Mouse (Mus musculus) hematopoietic stem cell, adult 5-6 weeks (primary cell): Measurements from ENCODE around the gene Grn. TPM values are rescaled to one million over a fixed set of nuclear protein-coding genes. Genes with fewer than 3 reads are reported as not detected.

Source experiments
- ATAC-seq, 2 experiments: fragments of 125-278 bp in 1 of 2; replicated peaks in 1 of 2; 2 replicates each; pipeline ENCODE4 v1.8.0; 2016 to 2017; ENCODE audit warnings: inconsistent platforms in 2 of 2, mild to moderate bottlenecking in 2 of 2, moderate number of reproducible peaks in 2 of 2, low read depth in 1 of 2, moderate TSS enrichment in 1 of 2; ENCODE audit not compliant: low FRiP score in 2 of 2, poor library complexity in 2 of 2, severe bottlenecking in 2 of 2, insufficient read depth in 1 of 2, low TSS enrichment in 1 of 2
- total RNA-seq: library from RNA; stranded (forward); fragments of 172-1452, 232-1000 nt; gene quantifications from 2 replicates; pipeline ENCODE4 v1.2.3, GENCODE M21; 2017

Gene Grn
- total RNA-seq, 1 experiment from 2014 or later, result 28.1 TPM

DNA sequence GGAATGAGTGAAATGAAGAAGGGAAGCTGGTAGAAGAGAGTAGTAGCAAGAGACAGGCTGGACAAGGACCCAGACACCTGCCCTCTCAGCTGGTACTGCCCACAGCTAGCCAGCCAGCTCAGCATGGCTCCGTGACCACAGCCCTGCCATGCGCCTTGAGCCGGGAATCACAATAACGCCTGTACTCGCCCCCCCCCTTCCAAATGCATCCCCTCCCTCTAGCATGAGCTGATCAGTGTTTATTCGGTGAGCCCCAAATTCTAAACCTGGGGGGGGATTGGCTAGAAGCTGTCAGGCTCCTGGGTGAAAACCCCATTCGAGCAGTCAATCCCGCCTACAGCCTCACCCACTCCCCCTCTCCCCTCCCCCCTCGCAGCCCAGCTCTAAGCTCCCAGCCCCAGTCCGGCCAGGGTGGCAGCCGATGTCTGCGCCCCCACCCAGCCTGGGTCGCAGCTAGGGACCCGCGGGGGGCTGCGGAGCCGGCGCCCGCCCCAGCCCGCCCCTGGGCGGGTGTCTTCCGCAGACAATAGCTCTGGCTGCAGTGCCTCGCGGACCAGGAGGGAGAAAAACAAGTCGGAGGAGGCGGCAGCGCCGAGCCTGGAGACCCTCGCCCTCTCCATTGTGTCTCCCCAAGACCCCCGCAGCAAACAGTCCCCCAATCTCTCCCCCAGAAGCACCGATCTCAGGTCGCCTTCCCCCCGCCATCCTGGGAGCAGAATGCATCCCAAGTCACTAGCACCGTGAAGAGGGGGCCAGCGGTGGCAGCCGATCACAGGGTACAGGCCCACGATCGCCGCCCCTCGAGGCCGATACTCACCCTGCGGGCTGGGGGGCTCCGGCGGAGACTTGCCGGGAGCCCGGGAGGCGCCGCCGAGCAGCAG is 16.7 kb downstream of the Grn start:
- no peak for ATAC-seq

- ATAC-seq, result peak; percentile 29 to 54; a peak in 3 of 4 replicates
These were observed 17.4 kb downstream of the Grn start, which contains the start of gene Fam171a2 for GRCm38 (mm10) chr11:102447497-102447896. Fam171a2 (minus strand) TSS chr11:102447682.

- no peak for ATAC-seq
These were observed 18.2 kb downstream of the Grn start for GRCm38 (mm10) chr11:102448327-102448726.

GRCm38 (mm10) chr11:102449043-102450008 is 19.2 kb downstream of the Grn start:
- no peak for ATAC-seq

- ATAC-seq, result no peak
These were observed 23.0 kb downstream of the Grn start for GRCm38 (mm10) chr11:102453131-102453530.

- peak; percentile 61 to 77 for ATAC-seq
These were observed 25.8 kb downstream of the Grn start for GRCm38 (mm10) chr11:102455740-102456396.

GRCm38 (mm10) chr11:102460541-102460940 is 30.4 kb downstream of the Grn start:
- no peak for ATAC-seq

- no peak for ATAC-seq
These were observed 31.6 kb downstream of the Grn start for GRCm38 (mm10) chr11:102461764-102462163.

DNA sequence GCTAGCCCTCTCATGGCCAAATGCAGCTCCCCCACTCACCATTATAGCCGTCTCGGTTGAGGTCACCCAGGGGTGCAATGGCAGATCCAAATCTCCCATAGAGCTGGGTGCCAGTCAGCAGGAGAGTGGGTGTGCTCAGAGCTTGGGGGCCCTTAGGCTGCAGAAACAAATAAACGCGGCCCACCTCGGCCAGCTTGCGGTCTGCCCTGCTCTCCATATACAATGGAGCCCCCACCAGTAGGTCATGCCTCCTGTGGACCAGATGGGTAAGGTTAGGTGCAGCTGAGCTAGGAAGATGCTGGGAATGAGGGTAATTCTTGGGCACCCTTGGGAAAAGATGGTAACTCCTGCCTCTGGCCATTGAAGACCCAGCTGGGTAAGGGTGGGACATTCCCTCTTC is 34.8 kb downstream of the Grn start:
- no peak for ATAC-seq

- ATAC-seq, result no peak
These were observed 35.8 kb downstream of the Grn start for GRCm38 (mm10) chr11:102465713-102466436.

DNA sequence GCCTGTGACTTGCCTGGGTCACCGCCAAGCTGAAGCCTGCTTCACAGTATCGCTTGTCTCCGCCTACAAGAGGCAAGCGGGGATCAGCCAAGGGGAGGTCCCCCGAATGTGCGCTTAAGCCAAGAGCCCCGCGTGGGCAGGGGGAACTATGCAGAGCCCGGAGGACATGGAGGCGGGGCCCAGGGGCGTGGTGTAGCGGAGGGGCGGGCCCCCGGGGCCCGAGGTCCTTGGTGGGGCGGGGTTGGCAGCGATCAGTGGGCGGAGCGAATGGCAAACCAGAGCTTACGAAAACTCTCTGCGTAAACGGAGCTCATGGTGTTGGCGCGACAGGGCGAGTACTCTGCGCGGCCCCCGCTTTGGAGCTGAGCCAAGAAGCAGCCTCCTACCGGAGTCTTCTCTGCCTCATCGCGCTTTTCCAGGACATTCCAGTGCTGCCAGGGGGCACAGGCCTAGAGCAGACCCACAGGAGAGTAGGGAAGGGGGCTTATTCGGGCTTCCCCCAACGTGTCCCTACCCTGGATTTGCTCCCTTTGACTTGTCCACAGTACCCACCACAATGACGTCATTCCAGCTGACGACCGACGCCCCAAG is 37.0 kb downstream of the Grn start:
- ATAC-seq, result peak; percentile 82 to 84

DNA sequence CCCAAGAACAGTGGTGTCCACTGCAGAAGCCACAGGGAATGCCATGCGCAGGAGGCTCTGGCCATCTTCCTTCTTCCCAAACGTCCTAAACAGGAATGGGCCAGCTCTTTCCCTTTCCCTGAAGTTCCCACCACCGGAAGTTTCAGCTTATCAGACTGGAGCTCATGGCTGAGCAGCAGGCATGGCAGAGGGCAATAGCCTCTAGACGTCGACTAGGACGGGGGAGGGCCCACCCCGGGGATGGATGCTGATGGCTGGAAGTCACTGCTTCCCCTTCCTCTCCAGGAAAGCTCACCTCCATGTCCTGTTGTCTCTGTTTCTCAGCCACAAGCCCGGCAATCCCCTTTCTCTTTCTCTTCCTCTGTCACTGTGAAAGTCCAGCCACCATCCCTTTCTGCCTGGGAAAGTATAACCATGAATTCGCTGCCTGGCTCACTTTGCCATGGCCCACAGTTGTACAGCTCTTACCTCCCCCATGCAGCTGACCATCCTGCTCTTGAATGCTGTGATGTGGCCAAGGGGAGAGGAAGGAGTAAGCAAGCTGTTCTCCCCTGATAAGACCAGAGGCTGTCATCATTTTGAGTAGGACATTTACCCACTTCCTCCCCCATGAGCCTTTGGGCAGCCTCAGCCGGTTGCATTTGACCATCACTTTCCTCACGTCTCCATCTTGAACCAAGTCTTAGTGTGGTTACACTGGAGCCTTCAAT is 39.7 kb downstream of the Grn start, which contains the start of gene Itga2b:
Gene Itga2b, minus strand, starts transcription at position 475 of the 710 bp plus-strand sequence.
- peak; percentile 69 to 71 for ATAC-seq

DNA sequence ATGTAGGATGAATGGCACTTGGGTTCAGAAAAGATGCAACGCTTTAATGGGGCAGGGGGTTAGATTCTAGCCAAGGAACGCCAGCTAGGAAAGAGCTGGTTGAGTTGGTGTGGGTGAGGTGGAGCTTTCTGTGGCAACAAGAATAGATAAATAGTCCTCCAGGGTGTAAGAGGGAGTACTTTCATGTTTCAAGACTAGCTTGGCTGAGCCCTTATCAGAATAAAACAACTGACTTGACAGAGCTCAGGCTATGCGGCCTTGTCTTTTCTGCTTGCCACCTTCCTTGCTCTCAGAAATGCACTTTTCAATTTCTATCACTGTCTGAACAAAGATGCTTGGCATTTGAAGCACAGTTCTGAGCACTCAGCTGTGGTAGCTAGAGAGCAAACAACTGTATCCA is 44.9 kb downstream of the Grn start:
- ATAC-seq, result no peak

- 0 out of 4 replicates have a peak, but pooled peaks of 1 of the 2 experiments have one; percentile 5 for ATAC-seq
These were observed 48.6 kb downstream of the Grn start for GRCm38 (mm10) chr11:102478671-102479070.

DNA sequence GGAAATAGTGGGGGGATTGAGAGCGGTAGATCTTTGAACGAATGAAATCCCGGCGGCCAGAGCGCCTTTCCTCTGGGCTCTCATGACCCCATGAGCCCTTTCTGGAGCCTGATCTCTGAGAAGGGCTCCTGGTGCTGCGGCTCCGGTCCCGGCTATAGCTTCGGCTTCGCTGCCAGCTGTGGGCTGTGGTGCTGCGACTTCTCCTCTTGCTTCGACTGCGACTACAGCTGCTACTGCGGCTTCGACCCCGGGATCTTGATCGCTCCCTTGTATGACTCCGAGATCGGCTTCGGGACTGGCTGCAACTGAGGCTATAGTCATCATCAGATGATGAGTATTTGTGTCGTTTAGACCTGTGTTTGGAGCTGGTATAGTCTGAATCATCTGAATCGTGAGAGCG is 49.5 kb downstream of the Grn start:
- no peak for ATAC-seq

DNA sequence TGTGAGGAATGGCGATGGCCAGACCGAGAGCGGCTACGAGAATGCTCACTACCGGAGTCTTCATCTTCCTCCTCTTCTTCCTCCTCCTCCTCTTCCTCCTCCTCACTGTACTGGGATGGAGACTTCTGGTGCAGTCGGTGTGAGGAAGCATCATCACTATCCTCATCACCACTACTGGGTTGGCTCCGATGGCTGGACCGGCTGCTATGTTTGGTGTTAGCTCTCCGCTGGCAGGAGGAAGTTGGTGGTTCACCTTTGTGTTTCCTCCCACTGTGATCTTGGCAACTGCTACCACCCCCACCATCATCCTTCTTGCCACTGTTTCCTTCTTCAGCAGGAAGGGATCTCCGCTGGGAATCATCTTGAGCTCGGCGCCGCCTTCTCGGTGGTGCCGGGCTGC is 50.0 kb downstream of the Grn start:
- ATAC-seq, result no peak
